Mouse (Mus musculus) ES-Bruce4 (cell line): ENCODE results near the gene Sez6l. TPM values are rescaled to one million over a fixed set of nuclear protein-coding genes. Genes with fewer than 3 reads are reported as not detected.

Experiments
- H3K27ac ChIP-seq: 2 replicates; pipeline ENCODE4 v1.5.1; 2012; ENCODE audit warnings: low read length, inconsistent platforms; ENCODE audit not compliant: insufficient read depth
- H3K27me3 ChIP-seq: 2 replicates; pipeline ENCODE4 v1.6.1; 2012; ENCODE audit warnings: mild to moderate bottlenecking, low read length, inconsistent platforms; ENCODE audit not compliant: control insufficient read depth, poor library complexity, insufficient read depth, severe bottlenecking
- H3K36me3 ChIP-seq: 2 replicates; pipeline ENCODE4 v1.6.1; 2012; ENCODE audit warnings: inconsistent platforms, mild to moderate bottlenecking, low read length, moderate library complexity; ENCODE audit not compliant: control insufficient read depth, poor library complexity, insufficient read depth, severe bottlenecking
- H3K4me1 ChIP-seq: one replicate; pipeline ENCODE4 v1.8.1; 2011; ENCODE audit warnings: low read length; ENCODE audit not compliant: control insufficient read depth, insufficient read depth
- H3K4me3 ChIP-seq: 2 replicates; pipeline ENCODE4 v1.5.1; 2011; ENCODE audit warnings: low read depth, mild to moderate bottlenecking, low read length
- H3K9ac ChIP-seq: 2 replicates; pipeline ENCODE4 v1.6.1; 2012; ENCODE audit warnings: low read depth, mild to moderate bottlenecking, inconsistent platforms; ENCODE audit not compliant: poor library complexity, severe bottlenecking
- H3K9me3 ChIP-seq: replicated peaks from 2 replicates; pipeline ENCODE4 v1.6.1; 2012; ENCODE audit warnings: mild to moderate bottlenecking, low read length, inconsistent platforms; ENCODE audit not compliant: control insufficient read depth, poor library complexity, insufficient read depth, severe bottlenecking
- CTCF ChIP-seq: IDR thresholded peaks from one replicate; pipeline ENCODE4 v1.8.1; 2011; ENCODE audit warnings: low read depth, low read length
- EP300 ChIP-seq: IDR thresholded peaks from 2 replicates; pipeline ENCODE4 v1.6.1; 2011; ENCODE audit warnings: low read depth, low read length; ENCODE audit not compliant: insufficient read depth
- POLR2A ChIP-seq: IDR thresholded peaks from one replicate; pipeline ENCODE4 v1.8.1; 2011; ENCODE audit warnings: low read length; ENCODE audit not compliant: insufficient read depth
- polyA plus RNA-seq: library from polyadenylated mRNA; stranded (reverse); fragments of >200 nt; gene quantifications from 2 replicates; pipeline ENCODE4 v1.2.4, GENCODE M21; 2011; ENCODE audit warnings: low read depth; ENCODE audit not compliant: missing spikeins, insufficient read depth, insufficient read length

The Sez6l gene
- polyA plus RNA-seq, 1 experiment: 0.16 TPM

DNA sequence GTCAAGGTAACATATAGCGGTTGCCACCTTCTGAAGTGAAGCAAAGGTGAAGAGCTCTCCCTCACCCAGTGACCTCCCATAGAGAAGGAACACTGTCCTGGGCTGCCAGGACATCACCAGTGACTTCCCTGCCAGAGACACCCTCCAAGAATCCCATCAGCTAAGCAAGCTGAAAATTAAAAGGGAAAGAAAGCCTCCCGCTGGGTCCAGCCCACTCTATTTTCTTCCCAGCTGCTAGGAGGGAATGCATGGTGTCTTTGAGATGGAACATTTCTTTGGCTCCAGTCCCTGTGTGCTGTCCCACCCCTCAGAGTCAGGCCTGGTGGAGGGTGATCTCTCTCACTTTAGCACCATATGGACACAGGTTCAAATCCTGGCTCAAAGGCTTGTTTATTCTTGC, 58.2 kb downstream of the Sez6l start:
- no peak overlapping the region for H3K27ac ChIP-seq
- no peak overlapping the region for H3K9ac ChIP-seq
- H3K4me1 ChIP-seq: peaks cover 11% of the 10 kb centered on the region
- no peaks in the 10 kb centered on the region for H3K36me3 ChIP-seq
- H3K27me3 ChIP-seq: no peaks in the 10 kb centered on the region
- no peak overlapping the region for H3K4me3 ChIP-seq
- H3K9me3 ChIP-seq: no peaks in the 10 kb centered on the region
- TF ChIP-seq CTCF: no peak
- TF ChIP-seq EP300: no peak
- no peak for TF ChIP-seq POLR2A

DNA sequence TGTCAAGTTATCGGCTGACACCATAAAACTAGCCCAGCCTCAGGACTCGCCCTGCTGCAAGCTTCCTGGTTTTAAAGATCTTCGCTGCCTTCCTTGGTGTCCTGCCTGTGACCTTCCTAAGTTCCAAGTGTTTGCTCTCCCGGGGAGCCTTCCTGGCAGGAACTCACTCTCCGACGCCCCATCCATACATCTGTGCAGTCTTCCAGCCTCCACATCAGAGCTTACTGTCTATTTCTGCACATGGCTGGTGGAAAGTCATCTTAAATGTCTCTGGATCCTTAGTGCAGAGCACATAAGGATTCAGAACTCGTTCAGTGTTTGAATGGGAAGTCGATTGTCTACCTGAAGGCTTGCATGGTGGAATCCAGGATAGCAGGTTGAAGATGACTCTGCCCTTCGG, 59.5 kb downstream of the Sez6l start:
- no peak overlapping the region for H3K9ac ChIP-seq
- peaks cover 4% of the 10 kb centered on the region for H3K4me1 ChIP-seq
- H3K27me3 ChIP-seq: no peaks in the 10 kb centered on the region
- no peak for TF ChIP-seq CTCF
- no peak for TF ChIP-seq EP300
- TF ChIP-seq POLR2A: no peak
- no peaks in the 10 kb centered on the region for H3K9me3 ChIP-seq
- H3K36me3 ChIP-seq: no peaks in the 10 kb centered on the region
- no peak overlapping the region for H3K4me3 ChIP-seq
- no peak overlapping the region for H3K27ac ChIP-seq

- TF ChIP-seq CTCF (peak; percentile 64), POLR2A (no peak)
- Histone ChIP-seq H3K4me1 (peaks cover 3% of the 10 kb centered on the region), H3K9me3 (no peaks in the 10 kb centered on the region)
Observed at GRCm38 (mm10) chr5:112516527-112516926, 60.5 kb downstream of the Sez6l start.

DNA sequence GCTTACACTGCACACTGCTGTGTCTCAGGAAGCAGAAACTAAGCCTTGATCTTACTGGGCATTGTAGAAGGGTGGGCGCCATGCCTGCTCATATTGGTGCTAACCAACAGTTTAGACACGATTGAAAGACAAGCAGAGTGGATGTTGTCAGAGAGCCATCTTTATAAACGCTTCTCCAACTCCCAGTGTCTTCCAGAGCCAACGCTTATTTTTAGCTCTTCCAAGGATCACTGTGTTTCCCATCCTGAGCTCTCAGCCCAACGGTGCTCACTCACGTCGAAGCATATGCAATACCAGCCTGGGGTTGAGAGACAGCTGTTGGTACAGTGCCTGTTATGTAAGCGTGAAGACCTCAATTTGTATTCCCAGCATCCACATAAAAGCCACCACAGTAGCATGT, 66.6 kb downstream of the Sez6l start:
- Histone ChIP-seq H3K9me3 (no peaks in the 10 kb centered on the region), H3K36me3 (no peaks in the 10 kb centered on the region), H3K27ac (no peak overlapping the region), H3K27me3 (no peaks in the 10 kb centered on the region), H3K4me3 (no peak overlapping the region), H3K9ac (no peak overlapping the region), H3K4me1 (no peaks in the 10 kb centered on the region)
- TF ChIP-seq CTCF (no peak), EP300 (no peak), POLR2A (no peak)

More at GRCm38 (mm10) chr5:112516527-112516926, 60.5 kb downstream of the Sez6l start:
- Histone ChIP-seq H3K9ac (no peak overlapping the region), H3K4me3 (no peak overlapping the region), H3K27me3 (no peaks in the 10 kb centered on the region), H3K27ac (no peak overlapping the region), H3K36me3 (no peaks in the 10 kb centered on the region)

- Histone ChIP-seq H3K9ac (no peak overlapping the region), H3K27me3 (no peaks in the 10 kb centered on the region), H3K4me1 (no peaks in the 10 kb centered on the region), H3K27ac (no peak overlapping the region), H3K4me3 (no peak overlapping the region), H3K9me3 (no peaks in the 10 kb centered on the region), H3K36me3 (no peaks in the 10 kb centered on the region)
- no peak for TF ChIP-seq POLR2A
- peak; percentile 43; the same call in 1 of the 2 replicates for TF ChIP-seq EP300
- no peak for TF ChIP-seq CTCF
Observed at GRCm38 (mm10) chr5:112509916-112510315, 67.1 kb downstream of the Sez6l start.

DNA sequence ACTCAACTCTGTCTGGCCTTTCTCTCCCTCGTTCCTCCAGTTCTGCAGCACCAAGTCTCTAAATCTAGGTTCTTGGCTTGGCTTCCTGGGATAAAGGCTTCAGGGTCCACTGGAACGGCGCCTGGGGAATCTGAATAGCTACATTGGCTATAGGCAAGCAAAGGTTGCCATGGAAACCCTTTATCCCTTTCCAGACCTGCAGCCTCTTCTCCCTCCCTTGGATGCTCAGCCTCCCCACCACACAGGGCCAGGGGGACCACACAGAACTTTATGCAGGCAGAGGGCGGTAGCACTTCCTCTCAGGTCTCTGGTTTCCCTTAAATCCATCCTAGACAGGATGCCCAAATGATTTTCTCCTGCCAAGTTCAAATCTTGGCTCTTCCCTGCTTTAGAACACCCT, 71.4 kb downstream of the Sez6l start:
- Histone ChIP-seq H3K4me1 (no peaks in the 10 kb centered on the region), H3K4me3 (no peak overlapping the region), H3K9ac (no peak overlapping the region), H3K9me3 (no peaks in the 10 kb centered on the region), H3K27me3 (no peaks in the 10 kb centered on the region), H3K36me3 (no peaks in the 10 kb centered on the region), H3K27ac (no peak overlapping the region)
- no peak for TF ChIP-seq CTCF
- TF ChIP-seq EP300: no peak
- no peak for TF ChIP-seq POLR2A
